Mouse (Mus musculus): ENCODE results near the gene Dnajc15. TPM values are rescaled to one million over a fixed set of nuclear protein-coding genes. Genes with fewer than 3 reads are reported as not detected.

The Dnajc15 gene
- polyA plus RNA-seq, 1 experiment from 2014 or later, result 64.9 TPM

DNA sequence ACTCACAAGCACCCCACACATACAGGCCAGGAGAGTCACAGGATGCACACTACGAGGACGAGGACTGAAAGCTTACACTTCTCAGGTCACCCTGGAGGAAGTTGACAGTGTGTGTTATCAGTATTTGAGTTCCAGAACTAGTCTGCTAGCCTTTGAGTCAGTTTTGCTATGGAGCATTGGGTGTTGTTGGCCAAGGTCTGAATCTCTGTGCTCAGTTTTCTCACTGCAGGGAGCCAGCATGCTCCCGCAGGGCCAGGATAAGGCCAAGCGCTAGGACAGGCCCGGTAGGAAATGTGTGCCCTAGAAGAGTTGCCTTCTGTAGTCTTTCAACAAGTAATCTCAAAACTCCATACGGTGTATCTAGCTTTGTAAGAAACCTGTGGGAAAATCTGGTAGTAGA lies 34.4 kb downstream of the Dnajc15 start:
- Histone ChIP-seq H3K27ac (ENCODE audit: low read length) (no peak overlapping the region), H3K9me3 (ENCODE audit: control insufficient read depth, low read length) (no peaks in the 10 kb centered on the region), H3K27me3 (replicated peaks; ENCODE audit: control insufficient read depth, insufficient read depth, low read length) (no peaks in the 10 kb centered on the region), H3K4me2 (ENCODE audit: low read length) (no peak overlapping the region), H3K9ac (replicated peaks; ENCODE audit: low read depth, low read length) (no peak overlapping the region), H3K4me3 (replicated peaks; ENCODE audit: low read length) (no peak overlapping the region), H3K36me3 (ENCODE audit: control insufficient read depth, insufficient read depth) (no peaks in the 10 kb centered on the region), H3K4me1 (replicated peaks; ENCODE audit: control insufficient read depth, insufficient read depth, low read length) (peaks cover 3% of the 10 kb centered on the region; the same call in 1 of the 2 replicates)
- ATAC-seq, result no peak
- 83% methylated on average over 6 of the region's 6 CpGs for WGBS

DNA sequence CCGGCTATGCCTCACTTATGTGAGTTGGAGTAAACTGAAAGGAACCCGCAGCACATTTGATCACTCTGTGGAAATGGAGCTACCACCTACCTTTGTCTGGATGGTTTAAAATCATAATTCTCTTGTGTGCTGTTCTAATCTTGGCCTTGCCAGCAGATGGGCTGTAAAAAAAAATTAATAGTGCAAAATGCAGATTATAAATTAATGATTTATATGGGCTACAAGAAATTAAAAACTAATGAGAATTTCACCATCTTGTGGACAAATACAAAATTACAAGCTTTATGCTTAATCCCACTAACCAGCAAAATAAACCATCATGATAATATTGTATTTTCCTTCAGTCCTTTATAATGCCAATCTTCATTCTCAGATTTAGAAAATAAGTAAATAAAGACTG lies 34.8 kb downstream of the Dnajc15 start:
- peak; percentile 36; the same call in 1 of the 2 replicates for ATAC-seq
- H3K36me3 ChIP-seq (ENCODE audit: control insufficient read depth, insufficient read depth), result no peaks in the 10 kb centered on the region
- WGBS, result 89% methylated on average over 2 of the region's 2 CpGs
- no peak overlapping the region for H3K27ac ChIP-seq (ENCODE audit: low read length)
- H3K9ac ChIP-seq (replicated peaks; ENCODE audit: low read depth, low read length), result no peak overlapping the region
- H3K4me3 ChIP-seq (replicated peaks; ENCODE audit: low read length), result no peak overlapping the region
- H3K27me3 ChIP-seq (replicated peaks; ENCODE audit: control insufficient read depth, insufficient read depth, low read length), result no peaks in the 10 kb centered on the region
- no peak overlapping the region for H3K4me2 ChIP-seq (ENCODE audit: low read length)
- H3K9me3 ChIP-seq (ENCODE audit: control insufficient read depth, low read length), result no peaks in the 10 kb centered on the region
- peaks cover 3% of the 10 kb centered on the region; the same call in 1 of the 2 replicates for H3K4me1 ChIP-seq (replicated peaks; ENCODE audit: control insufficient read depth, insufficient read depth, low read length)

DNA sequence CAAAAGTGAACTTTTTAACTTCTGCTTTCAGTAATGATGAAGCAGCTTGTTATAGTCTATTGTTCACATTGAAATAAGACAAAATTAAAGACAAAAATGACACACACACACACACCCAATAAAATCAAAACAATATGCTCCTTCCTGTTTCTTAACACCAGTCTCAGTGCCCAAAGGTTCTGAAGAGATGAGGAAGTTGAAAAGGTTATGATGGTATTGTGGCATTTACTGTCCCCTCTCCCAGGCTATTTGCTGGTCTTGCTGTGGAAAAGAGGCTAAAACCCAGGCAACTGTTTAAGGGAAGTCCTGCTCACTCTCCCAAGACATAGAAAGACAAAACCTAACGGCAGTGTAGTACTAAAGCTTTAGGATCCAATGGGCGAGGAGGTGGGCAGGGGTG lies 38.1 kb downstream of the Dnajc15 start:
- no peaks in the 10 kb centered on the region for H3K27me3 ChIP-seq (replicated peaks; ENCODE audit: control insufficient read depth, insufficient read depth, low read length)
- no peak overlapping the region for H3K4me2 ChIP-seq (ENCODE audit: low read length)
- 92% methylated on average over 2 of the region's 2 CpGs for WGBS
- peaks cover 3% of the 10 kb centered on the region; the same call in 1 of the 2 replicates for H3K4me1 ChIP-seq (replicated peaks; ENCODE audit: control insufficient read depth, insufficient read depth, low read length)
- no peak overlapping the region for H3K27ac ChIP-seq (ENCODE audit: low read length)
- ATAC-seq, result no peak
- no peaks in the 10 kb centered on the region for H3K36me3 ChIP-seq (ENCODE audit: control insufficient read depth, insufficient read depth)
- H3K9ac ChIP-seq (replicated peaks; ENCODE audit: low read depth, low read length), result no peak overlapping the region
- no peak overlapping the region for H3K4me3 ChIP-seq (replicated peaks; ENCODE audit: low read length)
- no peaks in the 10 kb centered on the region for H3K9me3 ChIP-seq (ENCODE audit: control insufficient read depth, low read length)

DNA sequence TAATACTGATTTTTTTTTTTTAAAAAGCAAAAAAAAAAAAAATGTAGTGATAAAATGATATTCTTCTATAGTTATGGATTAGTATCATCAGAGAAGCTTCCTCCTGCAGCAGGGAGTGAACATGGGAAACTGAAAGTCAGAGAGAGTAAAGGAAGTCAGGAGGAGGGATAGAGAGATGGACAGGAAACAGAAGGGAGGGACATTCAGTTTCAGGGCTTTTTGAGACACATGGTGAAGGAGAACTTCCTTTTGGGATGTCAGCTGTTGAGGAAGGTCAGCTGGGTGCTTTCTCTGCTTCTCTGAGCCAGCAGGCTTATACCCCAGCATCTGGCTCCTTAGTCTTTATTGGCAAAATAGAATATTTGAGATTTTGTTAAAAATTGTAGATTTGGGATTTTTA lies 42.6 kb downstream of the Dnajc15 start:
- H3K4me2 ChIP-seq (ENCODE audit: low read length), result no peak overlapping the region
- H3K36me3 ChIP-seq (ENCODE audit: control insufficient read depth, insufficient read depth), result no peaks in the 10 kb centered on the region
- H3K27me3 ChIP-seq (replicated peaks; ENCODE audit: control insufficient read depth, insufficient read depth, low read length), result no peaks in the 10 kb centered on the region
- ATAC-seq, result no peak
- no peaks in the 10 kb centered on the region for H3K4me1 ChIP-seq (replicated peaks; ENCODE audit: control insufficient read depth, insufficient read depth, low read length)
- H3K9ac ChIP-seq (replicated peaks; ENCODE audit: low read depth, low read length), result no peak overlapping the region
- no peaks in the 10 kb centered on the region for H3K9me3 ChIP-seq (ENCODE audit: control insufficient read depth, low read length)
- H3K4me3 ChIP-seq (replicated peaks; ENCODE audit: low read length), result no peak overlapping the region
- no peak overlapping the region for H3K27ac ChIP-seq (ENCODE audit: low read length)

DNA sequence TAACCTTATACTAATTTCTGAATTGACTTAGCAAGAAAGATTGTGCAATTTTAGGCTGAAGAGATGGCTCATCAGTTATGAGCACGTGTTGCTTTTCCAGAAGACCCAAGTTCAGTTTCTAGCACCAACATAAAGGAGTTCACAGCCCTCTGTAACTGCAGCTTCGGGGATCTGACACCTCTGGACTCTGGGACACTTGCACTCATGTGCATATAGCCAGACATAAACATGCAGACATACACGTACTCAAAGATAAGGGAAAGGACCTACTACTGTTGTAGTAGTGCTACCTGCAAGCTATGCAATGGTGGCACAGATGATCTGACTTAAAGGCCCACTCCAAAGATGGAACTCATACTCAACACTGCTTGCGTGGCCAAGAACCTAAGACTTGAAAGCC lies 43.0 kb downstream of the Dnajc15 start:
- Histone ChIP-seq H3K9me3 (ENCODE audit: control insufficient read depth, low read length) (no peaks in the 10 kb centered on the region), H3K4me1 (replicated peaks; ENCODE audit: control insufficient read depth, insufficient read depth, low read length) (no peaks in the 10 kb centered on the region), H3K4me2 (ENCODE audit: low read length) (no peak overlapping the region), H3K36me3 (ENCODE audit: control insufficient read depth, insufficient read depth) (no peaks in the 10 kb centered on the region), H3K9ac (replicated peaks; ENCODE audit: low read depth, low read length) (no peak overlapping the region), H3K27me3 (replicated peaks; ENCODE audit: control insufficient read depth, insufficient read depth, low read length) (no peaks in the 10 kb centered on the region), H3K4me3 (replicated peaks; ENCODE audit: low read length) (no peak overlapping the region), H3K27ac (ENCODE audit: low read length) (no peak overlapping the region)
- no peak for ATAC-seq
- WGBS, result 92% methylated on average over 4 of the region's 4 CpGs

DNA sequence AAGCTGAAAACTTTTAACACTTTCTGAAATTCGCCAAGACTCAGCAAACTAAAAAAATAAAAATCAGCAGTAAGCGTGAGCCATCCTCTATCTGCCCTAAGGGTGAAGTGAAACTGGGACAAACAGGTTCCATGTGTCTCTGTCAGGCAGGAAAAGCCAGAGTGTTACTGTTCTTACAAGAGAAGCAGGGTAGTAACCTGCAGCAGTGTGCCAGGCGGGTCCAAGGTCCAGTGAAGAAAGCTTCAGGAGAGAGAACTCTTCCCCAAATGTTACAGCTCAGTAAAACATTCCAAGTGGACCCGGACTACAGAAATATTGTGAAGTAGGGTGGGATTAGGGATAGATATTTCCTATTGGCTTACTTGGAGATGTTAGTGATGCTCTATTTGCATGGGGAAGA lies 45.3 kb downstream of the Dnajc15 start:
- H3K4me1 ChIP-seq (replicated peaks; ENCODE audit: control insufficient read depth, insufficient read depth, low read length), result no peaks in the 10 kb centered on the region
- ATAC-seq, result no peak
- no peak overlapping the region for H3K27ac ChIP-seq (ENCODE audit: low read length)
- H3K27me3 ChIP-seq (replicated peaks; ENCODE audit: control insufficient read depth, insufficient read depth, low read length), result no peaks in the 10 kb centered on the region
- no peak overlapping the region for H3K4me3 ChIP-seq (replicated peaks; ENCODE audit: low read length)
- 95% methylated on average over 4 of the region's 4 CpGs for WGBS
- H3K9ac ChIP-seq (replicated peaks; ENCODE audit: low read depth, low read length), result no peak overlapping the region
- H3K9me3 ChIP-seq (ENCODE audit: control insufficient read depth, low read length), result no peaks in the 10 kb centered on the region
- no peak overlapping the region for H3K4me2 ChIP-seq (ENCODE audit: low read length)
- H3K36me3 ChIP-seq (ENCODE audit: control insufficient read depth, insufficient read depth), result no peaks in the 10 kb centered on the region

DNA sequence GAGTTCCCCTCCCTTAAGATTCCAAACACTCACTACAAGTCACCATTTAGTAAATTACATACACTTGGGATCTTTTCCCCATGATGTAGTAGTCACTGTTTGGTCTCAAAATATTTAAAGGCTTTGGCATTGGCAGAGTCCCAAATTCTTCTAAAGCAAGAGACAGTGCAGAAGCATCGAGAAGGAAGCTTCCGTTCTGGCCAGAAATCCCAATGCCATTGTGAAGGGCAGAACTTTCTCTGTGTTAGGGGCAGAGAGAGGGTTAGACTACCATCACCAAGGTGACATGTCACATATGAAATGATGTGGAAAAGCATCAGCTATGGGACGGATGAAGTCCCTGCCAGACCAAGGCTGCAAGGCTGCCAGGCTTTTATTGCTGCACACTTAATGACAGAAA lies 49.0 kb downstream of the Dnajc15 start:
- ATAC-seq, result no peak
- H3K4me2 ChIP-seq (ENCODE audit: low read length), result no peak overlapping the region
- no peak overlapping the region for H3K9ac ChIP-seq (replicated peaks; ENCODE audit: low read depth, low read length)
- H3K27me3 ChIP-seq (replicated peaks; ENCODE audit: control insufficient read depth, insufficient read depth, low read length), result no peaks in the 10 kb centered on the region
- H3K9me3 ChIP-seq (ENCODE audit: control insufficient read depth, low read length), result no peaks in the 10 kb centered on the region
- no peaks in the 10 kb centered on the region for H3K4me1 ChIP-seq (replicated peaks; ENCODE audit: control insufficient read depth, insufficient read depth, low read length)
- 74% methylated on average over 3 of the region's 3 CpGs for WGBS
- H3K36me3 ChIP-seq (ENCODE audit: control insufficient read depth, insufficient read depth), result no peaks in the 10 kb centered on the region
- H3K27ac ChIP-seq (ENCODE audit: low read length), result no peak overlapping the region
- no peak overlapping the region for H3K4me3 ChIP-seq (replicated peaks; ENCODE audit: low read length)

DNA sequence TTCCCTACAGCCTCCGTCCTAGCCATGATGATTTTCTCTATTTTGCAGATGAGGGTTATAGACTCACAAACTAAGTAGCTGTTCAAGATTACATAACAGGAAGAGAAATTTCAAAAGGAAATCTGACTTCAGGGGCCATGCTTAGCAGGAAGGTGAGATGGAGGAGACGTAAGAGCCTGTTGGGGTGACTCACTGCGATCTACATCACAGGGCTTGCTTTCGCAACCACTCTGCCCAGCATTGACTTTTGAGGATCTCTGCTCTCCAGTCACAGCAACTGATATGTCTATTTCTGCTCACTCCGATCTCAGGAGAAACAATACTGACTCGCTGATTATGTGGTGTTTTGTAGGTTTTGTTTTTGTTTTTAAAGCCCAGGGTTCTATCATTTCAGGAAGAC lies 49.8 kb downstream of the Dnajc15 start:
- Histone ChIP-seq H3K4me1 (replicated peaks; ENCODE audit: control insufficient read depth, insufficient read depth, low read length) (no peaks in the 10 kb centered on the region), H3K4me3 (replicated peaks; ENCODE audit: low read length) (no peak overlapping the region), H3K9ac (replicated peaks; ENCODE audit: low read depth, low read length) (no peak overlapping the region), H3K4me2 (ENCODE audit: low read length) (no peak overlapping the region), H3K27me3 (replicated peaks; ENCODE audit: control insufficient read depth, insufficient read depth, low read length) (no peaks in the 10 kb centered on the region), H3K9me3 (ENCODE audit: control insufficient read depth, low read length) (no peaks in the 10 kb centered on the region), H3K27ac (ENCODE audit: low read length) (no peak overlapping the region), H3K36me3 (ENCODE audit: control insufficient read depth, insufficient read depth) (no peaks in the 10 kb centered on the region)
- 95% methylated on average over 6 of the region's 6 CpGs for WGBS
- no peak for ATAC-seq

DNA sequence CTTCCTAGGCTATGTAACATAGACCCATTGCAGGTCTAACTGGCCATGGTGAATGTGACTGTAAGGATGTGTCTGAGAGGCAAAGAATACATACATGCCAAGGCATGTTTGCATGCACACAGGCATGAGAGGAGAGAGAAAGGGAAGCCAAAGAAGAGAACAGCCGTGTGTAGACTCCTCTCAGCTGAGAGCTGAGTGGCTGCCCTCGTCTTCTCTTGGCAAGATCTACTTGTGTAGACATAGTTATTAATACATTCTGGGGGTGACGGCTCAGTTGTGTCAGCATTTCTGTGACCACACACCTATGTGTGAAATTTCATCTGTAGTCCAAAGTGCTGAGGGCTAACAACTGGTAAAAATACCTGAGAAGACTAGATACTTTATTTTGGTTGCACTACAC lies 55.1 kb downstream of the Dnajc15 start:
- H3K27ac ChIP-seq (ENCODE audit: low read length), result no peak overlapping the region
- no peak overlapping the region for H3K9ac ChIP-seq (replicated peaks; ENCODE audit: low read depth, low read length)
- 0 out of 2 replicates have a peak, but pooled peaks cover 3% of the 10 kb centered on the region for H3K4me1 ChIP-seq (replicated peaks; ENCODE audit: control insufficient read depth, insufficient read depth, low read length)
- H3K9me3 ChIP-seq (ENCODE audit: control insufficient read depth, low read length), result no peaks in the 10 kb centered on the region
- 80% methylated on average over 3 of the region's 3 CpGs for WGBS
- H3K4me2 ChIP-seq (ENCODE audit: low read length), result no peak overlapping the region
- no peak for ATAC-seq
- no peak overlapping the region for H3K4me3 ChIP-seq (replicated peaks; ENCODE audit: low read length)
- no peaks in the 10 kb centered on the region for H3K36me3 ChIP-seq (ENCODE audit: control insufficient read depth, insufficient read depth)
- no peaks in the 10 kb centered on the region for H3K27me3 ChIP-seq (replicated peaks; ENCODE audit: control insufficient read depth, insufficient read depth, low read length)

DNA sequence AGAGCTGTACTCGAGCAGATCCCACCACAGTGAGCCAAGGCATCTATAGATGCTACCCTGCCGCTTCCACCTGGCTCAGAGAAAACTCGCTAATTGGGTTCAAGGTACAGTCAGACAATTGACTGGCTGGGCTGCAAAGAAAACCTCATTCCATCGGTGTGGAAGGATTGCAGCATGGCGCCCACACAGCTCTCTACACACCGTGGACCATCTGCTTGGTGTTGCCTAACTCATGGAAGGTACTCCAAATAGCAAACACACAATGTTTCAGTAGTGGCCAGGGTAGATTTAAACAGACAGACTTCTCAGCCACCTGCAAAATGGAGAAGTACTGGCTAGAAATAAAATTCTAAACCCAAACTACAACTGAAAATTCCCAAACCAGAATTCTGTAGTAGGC lies 57.4 kb downstream of the Dnajc15 start:
- no peak overlapping the region for H3K4me3 ChIP-seq (replicated peaks; ENCODE audit: low read length)
- no peak overlapping the region for H3K9ac ChIP-seq (replicated peaks; ENCODE audit: low read depth, low read length)
- no peaks in the 10 kb centered on the region for H3K36me3 ChIP-seq (ENCODE audit: control insufficient read depth, insufficient read depth)
- H3K4me2 ChIP-seq (ENCODE audit: low read length), result no peak overlapping the region
- H3K27ac ChIP-seq (ENCODE audit: low read length), result no peak overlapping the region
- H3K9me3 ChIP-seq (ENCODE audit: control insufficient read depth, low read length), result no peaks in the 10 kb centered on the region
- H3K4me1 ChIP-seq (replicated peaks; ENCODE audit: control insufficient read depth, insufficient read depth, low read length), result 0 out of 2 replicates have a peak, but pooled peaks cover 6% of the 10 kb centered on the region
- WGBS, result 90% methylated on average over 6 of the region's 6 CpGs
- no peaks in the 10 kb centered on the region for H3K27me3 ChIP-seq (replicated peaks; ENCODE audit: control insufficient read depth, insufficient read depth, low read length)
- no peak for ATAC-seq
